Mouse (Mus musculus) cerebellum, adult 18-20 months (tissue): ENCODE measurements around the gene Plekha8.

ENCODE experiments used
- DNase-seq, 2 experiments: peaks; one replicate each; pipeline ENCODE4 v3.0.0; 2021

Gene Plekha8

GRCm38 (mm10) chr6:54655471-54656095 is 60.7 kb downstream of the Plekha8 start:
- no peak for DNase-seq

GRCm38 (mm10) chr6:54657861-54658260 is 63.0 kb downstream of the Plekha8 start:
- DNase-seq, result no peak

- no peak for DNase-seq
Measured at GRCm38 (mm10) chr6:54669868-54670267, 75.0 kb downstream of the Plekha8 start.

- no peak for DNase-seq
Measured at GRCm38 (mm10) chr6:54672901-54673300, 78.0 kb downstream of the Plekha8 start.

- no peak for DNase-seq
Measured at GRCm38 (mm10) chr6:54679686-54680085, 84.8 kb downstream of the Plekha8 start.

GRCm38 (mm10) chr6:54680891-54681745 is 86.2 kb downstream of the Plekha8 start, which contains the start of gene Mturn:
Gene Mturn, plus strand, starts transcription at chr6:54681624.
- DNase-seq, result peak; percentile 96 to 100

- DNase-seq, result peak in 1 of 2 experiments; percentile 61
Measured at GRCm38 (mm10) chr6:54681746-54682428, 87.0 kb downstream of the Plekha8 start.

GRCm38 (mm10) chr6:54684085-54684484 is 89.2 kb downstream of the Plekha8 start:
- no peak for DNase-seq

- DNase-seq, result no peak
Measured at GRCm38 (mm10) chr6:54685103-54685502, 90.2 kb downstream of the Plekha8 start.

- no peak for DNase-seq
Measured at GRCm38 (mm10) chr6:54685716-54686395, 90.9 kb downstream of the Plekha8 start.

- DNase-seq, result no peak
Measured at GRCm38 (mm10) chr6:54686946-54687737, 92.2 kb downstream of the Plekha8 start.

GRCm38 (mm10) chr6:54688467-54689323 is 93.8 kb downstream of the Plekha8 start:
- no peak for DNase-seq

- no peak for DNase-seq
Measured at GRCm38 (mm10) chr6:54689686-54690085, 94.8 kb downstream of the Plekha8 start.

GRCm38 (mm10) chr6:54690838-54691237 is 95.9 kb downstream of the Plekha8 start:
- DNase-seq, result no peak

- DNase-seq, result no peak
Measured at GRCm38 (mm10) chr6:54691368-54692116, 96.6 kb downstream of the Plekha8 start.

- no peak for DNase-seq
Measured at GRCm38 (mm10) chr6:54692201-54692600, 97.3 kb downstream of the Plekha8 start.

- DNase-seq, result no peak
Measured at GRCm38 (mm10) chr6:54693286-54693685, 98.4 kb downstream of the Plekha8 start.
